Mouse (Mus musculus) ES-E14 (cell line): Measurements from ENCODE around the gene Gm6526.
"Not testable (repeated sequence)": the region's sequence is repeated elsewhere in the genome, so short reads cannot be mapped to it uniquely, and the experiment has no call there.

Source experiments
- CHD2 ChIP-seq: IDR thresholded peaks from 2 replicates; pipeline ENCODE4 v1.6.1; 2014; ENCODE audit warnings: mild to moderate bottlenecking, low read depth, low read length, inconsistent platforms
- HCFC1 ChIP-seq: IDR thresholded peaks from 2 replicates; pipeline ENCODE4 v1.6.1; 2012; ENCODE audit warnings: low read length, inconsistent platforms, borderline replicate concordance; ENCODE audit not compliant: insufficient read depth
- MAFK ChIP-seq: IDR thresholded peaks from 2 replicates; pipeline ENCODE4 v1.6.1; 2014; ENCODE audit warnings: mild to moderate bottlenecking, low read depth, low read length, inconsistent platforms; ENCODE audit not compliant: insufficient read depth
- ZC3H11A ChIP-seq: IDR thresholded peaks from 2 replicates; pipeline ENCODE4 v1.6.1; 2012; ENCODE audit warnings: low read depth, mild to moderate bottlenecking, inconsistent platforms, low read length, borderline replicate concordance

DNA sequence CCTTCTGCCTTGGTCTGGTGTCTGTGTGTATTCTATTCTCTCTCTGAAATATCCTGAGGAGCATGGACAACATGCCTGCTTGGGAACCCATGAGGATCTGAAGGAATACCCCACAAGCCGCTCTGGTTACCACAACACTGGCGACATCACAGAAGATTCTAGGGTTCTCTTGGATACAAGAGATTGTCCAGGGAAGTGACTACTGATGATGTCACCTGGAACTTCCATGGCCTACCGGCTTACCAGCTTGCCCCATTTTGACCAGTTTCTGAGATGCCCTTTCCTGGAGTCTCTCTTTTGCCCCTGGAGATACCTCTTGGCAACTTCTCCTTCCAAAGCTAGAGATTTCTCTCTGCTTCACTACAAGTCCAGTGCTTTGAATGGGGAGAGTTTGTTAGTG, 20.3 kb upstream of the Gm6526 start, which contains the start of gene Gm16506:
- TF ChIP-seq HCFC1, ZC3H11A, MAFK, CHD2: not testable (repeated sequence)
